Mouse (Mus musculus): ENCODE data around the gene Sf3a1.

Gene Sf3a1

GRCm38 (mm10) chr11:4219317-4219751, 59.2 kb downstream of the Sf3a1 start:
- DNase-seq = peak; percentile 46 to 68

GRCm38 (mm10) chr11:4219908-4220307, 59.8 kb downstream of the Sf3a1 start:
- DNase-seq = no peak

GRCm38 (mm10) chr11:4220443-4221400, 60.6 kb downstream of the Sf3a1 start:
- peak; percentile 75 to 94 for DNase-seq

- DNase-seq = no peak
These were observed 62.1 kb downstream of the Sf3a1 start for GRCm38 (mm10) chr11:4222046-4222950.

- no peak for DNase-seq
These were observed 63.4 kb downstream of the Sf3a1 start for GRCm38 (mm10) chr11:4223393-4224188.

- DNase-seq = no peak
These were observed 64.1 kb downstream of the Sf3a1 start for GRCm38 (mm10) chr11:4224223-4224622.

- no peak for DNase-seq
These were observed 66.6 kb downstream of the Sf3a1 start for GRCm38 (mm10) chr11:4226569-4227325.

- DNase-seq = no peak
These were observed 68.3 kb downstream of the Sf3a1 start for GRCm38 (mm10) chr11:4228463-4228862.

GRCm38 (mm10) chr11:4229841-4230240, 69.7 kb downstream of the Sf3a1 start:
- no peak for DNase-seq

GRCm38 (mm10) chr11:4231435-4231834, 71.3 kb downstream of the Sf3a1 start:
- DNase-seq = no peak
